Mouse (Mus musculus): Measurements from ENCODE around the gene Cdkl3. TPM values are rescaled to one million over a fixed set of nuclear protein-coding genes. Genes with fewer than 3 reads are reported as not detected.

The Cdkl3 gene
- total RNA-seq, 2 experiments from 2014 or later: 1.5 to 3.2 TPM

DNA sequence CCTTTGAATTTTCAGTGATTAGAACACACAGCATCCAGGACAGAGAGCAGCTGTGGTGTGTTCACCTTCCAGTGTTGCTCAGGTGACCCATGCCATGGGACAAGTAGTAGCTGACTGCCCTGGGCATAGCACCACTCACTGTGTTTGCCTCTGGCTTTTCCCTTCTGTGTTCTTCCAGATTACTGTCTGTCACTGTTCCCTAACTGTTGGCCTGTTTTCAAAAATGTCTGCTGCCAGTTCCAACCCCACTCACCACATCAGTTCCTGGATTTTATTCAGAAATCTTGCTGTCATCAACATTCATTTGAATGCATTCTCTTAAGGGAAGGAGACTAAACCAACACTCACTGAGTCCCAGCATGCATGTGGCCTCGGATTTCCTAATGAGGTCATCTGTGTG, 29.9 kb downstream of the Cdkl3 start:
- TF ChIP-seq CTCF (IDR thresholded peaks at IDR 0.05): no peak
- no peak overlapping the region for H3K27ac ChIP-seq
- intact Hi-C loops (cut with DNase I): no loop called here
- no peak overlapping the region for H3K4me3 ChIP-seq
- no peak for DNase-seq

- Histone ChIP-seq H3K27ac (no peak overlapping the region), H3K4me3 (no peak overlapping the region)
- no peak for TF ChIP-seq CTCF (IDR thresholded peaks at IDR 0.05)
- intact Hi-C loops (cut with DNase I): no loop called here
- DNase-seq: no peak
Observed at GRCm38 (mm10) chr11:52035905-52036304, 31.9 kb downstream of the Cdkl3 start.

GRCm38 (mm10) chr11:52037659-52038058, 33.6 kb downstream of the Cdkl3 start:
- TF ChIP-seq CTCF (IDR thresholded peaks at IDR 0.05): no peak
- Histone ChIP-seq H3K4me3 (no peak overlapping the region), H3K27ac (no peak overlapping the region)
- intact Hi-C loops (cut with DNase I): no loop called here
- no peak for DNase-seq

DNA sequence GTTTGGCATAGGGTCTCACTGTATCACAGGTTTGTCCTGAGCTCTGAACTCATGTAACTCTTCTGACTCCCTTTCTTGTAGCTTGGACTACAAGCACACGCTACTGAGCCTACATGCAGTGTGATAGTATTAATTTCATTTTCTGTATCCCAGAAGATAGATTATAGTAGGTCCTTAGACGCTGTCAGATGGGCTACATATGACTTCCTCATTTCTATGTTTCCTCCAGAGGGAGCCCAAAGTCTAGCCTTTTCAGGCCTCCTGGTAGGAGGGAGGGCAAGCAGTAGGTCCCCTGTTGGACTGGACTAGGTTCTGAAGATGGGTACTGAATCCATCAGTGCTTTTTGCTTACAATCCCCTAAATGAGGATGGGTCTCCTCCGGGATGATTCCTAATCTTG, 39.2 kb downstream of the Cdkl3 start:
- intact Hi-C loops (cut with DNase I): loop anchor here (5.0 kb wide), 1 partner anchor 179 kb away; no protein-coding TSS in a partner anchor
- peak; percentile 46 for TF ChIP-seq CTCF (IDR thresholded peaks at IDR 0.05)
- Histone ChIP-seq H3K27ac (no peak overlapping the region), H3K4me3 (no peak overlapping the region)
- no peak for DNase-seq

GRCm38 (mm10) chr11:52044156-52044555, 40.1 kb downstream of the Cdkl3 start:
- Histone ChIP-seq H3K4me3 (no peak overlapping the region), H3K27ac (no peak overlapping the region)
- TF ChIP-seq CTCF (IDR thresholded peaks at IDR 0.05): no peak
- intact Hi-C loops (cut with DNase I): loop anchor here (5.0 kb wide), 1 partner anchor 178 kb away; no protein-coding TSS in a partner anchor
- no peak for DNase-seq

DNA sequence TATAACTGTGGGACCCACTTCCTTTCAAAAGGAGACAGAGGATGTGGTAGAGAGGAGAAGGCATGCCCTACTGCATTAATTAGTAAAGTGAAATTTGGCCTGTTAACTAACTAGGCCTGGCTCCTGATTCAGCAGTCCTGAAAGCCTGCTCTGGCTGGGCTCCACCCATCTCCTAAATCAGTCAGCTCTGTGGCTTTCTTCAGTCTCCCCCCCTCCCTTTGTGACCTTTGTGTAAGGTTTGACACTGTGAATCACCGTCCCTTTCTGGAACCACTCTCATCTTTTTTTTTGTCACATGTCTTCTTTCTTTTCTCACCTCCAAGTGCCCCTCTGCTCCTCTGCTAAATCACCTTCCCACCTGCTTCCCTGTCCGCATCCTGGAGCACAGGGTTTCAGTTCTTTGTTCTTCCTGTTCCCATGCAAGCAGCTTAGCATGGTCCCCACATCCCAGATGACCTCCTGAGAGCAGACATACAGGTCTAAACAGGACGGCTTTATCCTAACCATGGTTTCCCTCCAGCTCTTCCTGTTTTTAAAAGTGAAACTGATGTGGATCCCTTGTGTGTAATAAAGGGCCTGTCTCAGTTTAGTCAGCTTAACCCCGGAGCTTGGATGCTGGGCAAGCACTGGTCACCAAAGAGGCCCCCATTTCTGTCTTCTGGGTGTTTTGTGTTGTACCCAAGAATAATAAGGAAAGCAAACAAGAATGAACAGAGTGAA, 42.6 kb downstream of the Cdkl3 start:
- intact Hi-C loops (cut with DNase I): no loop called here
- TF ChIP-seq CTCF (IDR thresholded peaks at IDR 0.05): no peak
- H3K27ac ChIP-seq: peak overlapping the region; percentile 78
- H3K4me3 ChIP-seq: peak overlapping the region; percentile 44
- peak; percentile 21 for DNase-seq

DNA sequence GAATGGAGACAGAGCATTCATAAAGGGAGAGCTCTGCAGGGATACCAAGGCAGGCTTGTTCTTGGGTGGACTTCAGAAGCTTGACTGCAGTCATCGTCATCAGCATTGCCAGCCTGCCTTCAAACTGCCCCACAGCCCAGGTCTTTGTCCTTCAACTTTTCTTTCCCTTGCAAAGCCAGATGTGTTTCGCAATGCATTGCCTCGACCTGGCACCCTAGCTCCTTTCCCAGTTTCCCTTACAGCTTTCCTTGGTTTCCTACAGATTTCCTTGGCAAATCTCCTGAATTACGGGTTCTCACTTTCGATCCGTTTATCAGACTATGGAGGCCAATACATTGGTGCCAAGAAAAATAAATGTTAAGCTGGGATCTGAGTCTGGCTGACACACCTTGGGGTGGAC, 49.4 kb downstream of the Cdkl3 start:
- peak overlapping the region; percentile 61 for H3K27ac ChIP-seq

GRCm38 (mm10) chr11:52054728-52055127, 50.7 kb downstream of the Cdkl3 start:
- intact Hi-C loops (cut with DNase I): no loop called here
- H3K4me3 ChIP-seq: no peak overlapping the region
- no peak for TF ChIP-seq CTCF (IDR thresholded peaks at IDR 0.05)
- no peak overlapping the region for H3K27ac ChIP-seq
- DNase-seq: no peak

More for the DNA sequence above, 49.4 kb downstream of the Cdkl3 start:
- H3K4me3 ChIP-seq: no peak overlapping the region
- intact Hi-C loops (cut with DNase I): no loop called here
- DNase-seq: no peak
- TF ChIP-seq CTCF (IDR thresholded peaks at IDR 0.05): no peak

- H3K4me3 ChIP-seq: no peak overlapping the region
- DNase-seq: no peak
- intact Hi-C loops (cut with DNase I): no loop called here
- H3K27ac ChIP-seq: no peak overlapping the region
- TF ChIP-seq CTCF (IDR thresholded peaks at IDR 0.05): no peak
Observed at GRCm38 (mm10) chr11:52056198-52056597, 52.2 kb downstream of the Cdkl3 start.

- no peak overlapping the region for H3K27ac ChIP-seq
- no peak for TF ChIP-seq CTCF (IDR thresholded peaks at IDR 0.05)
- no peak overlapping the region for H3K4me3 ChIP-seq
- no peak for DNase-seq
- intact Hi-C loops (cut with DNase I): no loop called here
Observed at GRCm38 (mm10) chr11:52059001-52059400, 55.0 kb downstream of the Cdkl3 start.

DNA sequence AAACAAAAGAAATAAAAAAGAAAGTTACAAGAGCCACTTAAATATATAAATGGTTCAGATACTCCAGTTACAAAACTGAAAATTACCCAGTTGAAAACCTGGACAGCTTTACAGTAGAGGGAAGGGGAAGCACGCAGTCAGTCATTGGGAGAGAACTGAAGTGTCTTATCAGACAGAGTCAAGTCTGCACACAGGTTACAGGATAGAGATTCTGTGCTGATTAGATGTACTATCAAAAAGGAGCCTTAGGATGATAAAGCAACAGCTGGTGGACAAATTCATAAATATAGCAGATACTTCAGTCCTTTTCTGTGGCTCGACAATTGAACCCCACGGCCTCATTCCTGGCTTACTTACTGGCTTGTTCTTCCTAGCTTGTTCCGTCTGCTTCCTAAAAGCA, 56.3 kb downstream of the Cdkl3 start:
- intact Hi-C loops (cut with DNase I): no loop called here
- no peak for DNase-seq
- H3K4me3 ChIP-seq: no peak overlapping the region
- H3K27ac ChIP-seq: no peak overlapping the region
- no peak for TF ChIP-seq CTCF (IDR thresholded peaks at IDR 0.05)

- DNase-seq: no peak
- H3K27ac ChIP-seq: no peak overlapping the region
- intact Hi-C loops (cut with DNase I): no loop called here
- H3K4me3 ChIP-seq: no peak overlapping the region
- no peak for TF ChIP-seq CTCF (IDR thresholded peaks at IDR 0.05)
Observed at GRCm38 (mm10) chr11:52062406-52062805, 58.4 kb downstream of the Cdkl3 start.

DNA sequence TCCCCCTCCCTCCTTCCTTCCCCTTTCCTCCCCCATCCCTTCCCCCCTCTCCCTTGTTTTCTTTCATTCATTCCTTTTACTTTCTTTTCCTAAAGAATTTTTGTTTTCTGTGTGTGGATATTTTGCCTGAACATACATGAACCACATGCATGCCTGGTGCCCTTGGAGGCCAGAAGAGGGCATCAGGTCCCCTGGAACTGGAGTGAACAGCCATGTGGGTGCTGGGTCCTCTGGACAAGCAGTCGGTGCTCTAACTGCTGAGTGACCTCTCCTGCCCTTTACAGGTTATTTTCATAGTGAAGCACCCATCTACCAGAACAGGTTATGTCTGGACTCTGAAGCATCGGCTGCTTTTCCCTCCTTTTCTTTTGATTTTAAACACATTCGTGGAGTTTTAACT, 60.4 kb downstream of the Cdkl3 start:
- Histone ChIP-seq H3K27ac (no peak overlapping the region), H3K4me3 (no peak overlapping the region)
- intact Hi-C loops (cut with DNase I): no loop called here
- peak; percentile 51 for TF ChIP-seq CTCF (IDR thresholded peaks at IDR 0.05)
- peak; percentile 31 for DNase-seq

GRCm38 (mm10) chr11:52065841-52066240, 61.8 kb downstream of the Cdkl3 start:
- Histone ChIP-seq H3K4me3 (no peak overlapping the region), H3K27ac (no peak overlapping the region)
- no peak for TF ChIP-seq CTCF (IDR thresholded peaks at IDR 0.05)
- intact Hi-C loops (cut with DNase I): no loop called here
- no peak for DNase-seq
